Mouse (Mus musculus): ENCODE measurements around the gene Srek1ip1.

- TF ChIP-seq CTCF (IDR thresholded peaks at IDR 0.05; ENCODE audit: low read depth) (no peak), EP300 (optimal IDR thresholded peaks at IDR 0.05) (no peak)
These were observed 7.4 kb downstream of the Srek1ip1 start for GRCm38 (mm10) chr13:104799566-104800182.

All from stomach, postnatal 0 days (tissue).